Mouse (Mus musculus) kidney, adult 18-20 months (tissue): ENCODE results near the gene Helz2.
"Not testable (repeated sequence)": the region's sequence is repeated elsewhere in the genome, so short reads cannot be mapped to it uniquely, and the experiment has no call there.

Experiments used
- DNase-seq: peaks from one replicate; pipeline ENCODE4 v3.0.0; 2021

The Helz2 gene

GRCm38 (mm10) chr2:181191385-181191784 is 50.4 kb downstream of the Helz2 start:
- not testable (repeated sequence) for DNase-seq

- no peak for DNase-seq
These were observed 52.5 kb downstream of the Helz2 start for GRCm38 (mm10) chr2:181189321-181189720.

- DNase-seq: no peak
These were observed 53.1 kb downstream of the Helz2 start for GRCm38 (mm10) chr2:181188681-181189080.

- peak; percentile 94 for DNase-seq
These were observed 54.5 kb downstream of the Helz2 start, which contains the start of gene Ppdpf for GRCm38 (mm10) chr2:181187121-181188000. TSS of gene Ppdpf (plus strand) at chr2:181187247.

- peak; percentile 91 for DNase-seq
These were observed 55.2 kb downstream of the Helz2 start for GRCm38 (mm10) chr2:181186635-181187034.

GRCm38 (mm10) chr2:181180898-181181297 is 60.9 kb downstream of the Helz2 start:
- no peak for DNase-seq

- DNase-seq: no peak
These were observed 63.4 kb downstream of the Helz2 start for GRCm38 (mm10) chr2:181178471-181178870.

GRCm38 (mm10) chr2:181178015-181178414 is 63.8 kb downstream of the Helz2 start:
- DNase-seq: no peak
